Mouse (Mus musculus) kidney, embryonic 15.5 days (tissue): ENCODE data around the gene Pus10. TPM values are rescaled to one million over a fixed set of nuclear protein-coding genes. Genes with fewer than 3 reads are reported as not detected.

Experiments used
- ATAC-seq: fragments of 200-750 bp; cut with Nextera tagmentation; replicated peaks from 2 replicates; pipeline ENCODE4 v1.8.0; 2017; ENCODE audit warnings: moderate TSS enrichment; ENCODE audit not compliant: low FRiP score
- H3K27ac ChIP-seq: fragments of 300-500 bp; sonication (generic); 2 replicates; pipeline ENCODE4 v1.5.1; 2015; ENCODE audit warnings: mild to moderate bottlenecking, inconsistent platforms
- H3K27me3 ChIP-seq: fragments of 300-500 bp; sonication (generic); 2 replicates; pipeline ENCODE4 v1.6.1; 2015; ENCODE audit warnings: inconsistent platforms
- H3K36me3 ChIP-seq: fragments of 300-500 bp; sonication (generic); 2 replicates; pipeline ENCODE4 v1.6.1; 2015; ENCODE audit warnings: inconsistent platforms
- H3K4me1 ChIP-seq: fragments of 300-500 bp; sonication (generic); 2 replicates; pipeline ENCODE4 v1.6.1; 2015; ENCODE audit warnings: inconsistent platforms
- H3K4me2 ChIP-seq: fragments of 300-500 bp; sonication (generic); 2 replicates; pipeline ENCODE4 v1.6.1; 2015; ENCODE audit warnings: moderate library complexity, mild to moderate bottlenecking, inconsistent platforms
- H3K4me3 ChIP-seq: fragments of 300-500 bp; sonication (generic); replicated peaks from 2 replicates; pipeline ENCODE4 v1.5.1; 2015; ENCODE audit warnings: mild to moderate bottlenecking, inconsistent platforms
- H3K9ac ChIP-seq: fragments of 300-500 bp; sonication (generic); 2 replicates; pipeline ENCODE4 v1.6.1; 2015; ENCODE audit warnings: mild to moderate bottlenecking, inconsistent platforms
- H3K9me3 ChIP-seq: fragments of 300-500 bp; sonication (generic); replicated peaks from 2 replicates; pipeline ENCODE4 v1.6.1; 2016; ENCODE audit warnings: inconsistent platforms
- WGBS: fragments of 180-500 bp; shearing (Covaris S2); methylation state at CpG from one replicate; pipeline ENCODE4 v1.1.7; 2015; ENCODE audit warnings: mixed read lengths; 5-methylcytosine and 5-hydroxymethylcytosine counted together
- polyA plus RNA-seq: library from polyadenylated mRNA; unstranded; fragments of >200 nt; fragmentation: Nextera tagmentation; extraction: Ambion mirVana; gene quantifications from 2 replicates; pipeline ENCODE4 v1.2.1, GENCODE M21; 2015

Gene Pus10
- polyA plus RNA-seq = 20.4 and 22.9 TPM in 2 replicates

DNA sequence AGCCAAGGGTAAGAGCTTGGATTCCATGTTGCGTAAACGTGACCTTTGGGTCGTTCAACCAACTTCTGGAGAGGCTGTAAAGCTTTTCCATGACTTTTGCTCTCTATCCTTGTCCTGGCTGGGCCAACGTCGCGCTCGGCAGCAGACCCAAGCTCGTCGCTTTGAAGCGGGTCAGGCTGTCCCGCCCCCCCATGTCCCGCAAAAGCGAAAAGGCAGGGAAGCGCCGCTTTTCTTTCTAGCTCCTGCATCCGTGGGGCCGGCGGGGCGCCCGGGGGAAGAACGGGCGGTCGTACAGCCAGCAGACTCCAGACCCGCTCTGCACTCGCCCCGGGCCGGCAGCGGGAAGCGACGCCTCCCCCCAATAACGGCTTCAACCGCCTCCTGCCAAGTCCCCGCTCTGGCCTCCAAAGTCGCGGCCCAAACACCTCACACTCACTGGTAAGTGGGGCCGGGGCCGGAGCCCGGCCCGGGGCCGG lies at the start of gene Pus10:
Pus10 (plus strand) TSS at position 364 of the 476 bp plus-strand sequence.
- Histone ChIP-seq H3K27ac (peak within 1 kb of the TSS; percentile 98), H3K4me1 (peaks cover 21% of the 10 kb centered on the region), H3K9me3 (no peaks in the 10 kb centered on the region), H3K27me3 (no peaks in the 10 kb centered on the region), H3K36me3 (peaks cover 4% of the 10 kb centered on the region; the same call in 1 of the 2 replicates), H3K4me3 (peak within 1 kb of the TSS; percentile 88), H3K9ac (peak within 1 kb of the TSS; percentile 90), H3K4me2 (peak within 1 kb of the TSS; percentile 67)
- WGBS = under 1% methylated on average over 39 of the region's 40 CpGs
- ATAC-seq = peak; percentile 69

GRCm38 (mm10) chr11:23618995-23619394 lies 46.5 kb upstream of the Pus10 start:
- no peak for ATAC-seq
- Histone ChIP-seq H3K36me3 (peaks cover 24% of the 10 kb centered on the region), H3K9ac (no peak overlapping the region), H3K4me3 (no peak overlapping the region), H3K4me2 (no peak overlapping the region), H3K27ac (no peak overlapping the region), H3K9me3 (no peaks in the 10 kb centered on the region), H3K27me3 (no peaks in the 10 kb centered on the region), H3K4me1 (no peaks in the 10 kb centered on the region)
- 84% methylated on average over 5 of the region's 5 CpGs for WGBS

DNA sequence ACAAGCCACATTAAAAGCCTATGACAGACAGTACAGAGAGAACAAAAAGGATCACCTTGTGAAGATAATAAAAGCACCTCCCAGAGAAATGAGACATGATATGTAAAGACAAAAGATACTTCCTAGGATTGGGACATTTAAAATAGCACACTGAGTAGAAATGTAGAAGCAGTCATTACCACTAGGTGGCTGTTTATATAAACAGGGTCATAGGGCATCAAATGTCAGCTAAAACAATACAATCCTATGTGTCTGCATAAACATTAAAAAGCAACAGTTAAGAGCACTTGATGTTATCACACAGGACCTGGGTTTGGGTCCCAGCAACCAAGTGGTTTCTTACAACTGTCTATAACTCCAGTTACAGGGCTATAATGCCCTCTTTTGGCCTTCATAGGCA lies 34.8 kb upstream of the Pus10 start:
- Histone ChIP-seq H3K36me3 (peaks cover 5% of the 10 kb centered on the region; the same call in 1 of the 2 replicates), H3K4me2 (no peak overlapping the region), H3K27me3 (no peaks in the 10 kb centered on the region), H3K27ac (no peak overlapping the region), H3K4me1 (0 out of 2 replicates have a peak, but pooled peaks cover 7% of the 10 kb centered on the region), H3K9me3 (no peaks in the 10 kb centered on the region), H3K4me3 (no peak overlapping the region), H3K9ac (no peak overlapping the region)
- no peak for ATAC-seq

DNA sequence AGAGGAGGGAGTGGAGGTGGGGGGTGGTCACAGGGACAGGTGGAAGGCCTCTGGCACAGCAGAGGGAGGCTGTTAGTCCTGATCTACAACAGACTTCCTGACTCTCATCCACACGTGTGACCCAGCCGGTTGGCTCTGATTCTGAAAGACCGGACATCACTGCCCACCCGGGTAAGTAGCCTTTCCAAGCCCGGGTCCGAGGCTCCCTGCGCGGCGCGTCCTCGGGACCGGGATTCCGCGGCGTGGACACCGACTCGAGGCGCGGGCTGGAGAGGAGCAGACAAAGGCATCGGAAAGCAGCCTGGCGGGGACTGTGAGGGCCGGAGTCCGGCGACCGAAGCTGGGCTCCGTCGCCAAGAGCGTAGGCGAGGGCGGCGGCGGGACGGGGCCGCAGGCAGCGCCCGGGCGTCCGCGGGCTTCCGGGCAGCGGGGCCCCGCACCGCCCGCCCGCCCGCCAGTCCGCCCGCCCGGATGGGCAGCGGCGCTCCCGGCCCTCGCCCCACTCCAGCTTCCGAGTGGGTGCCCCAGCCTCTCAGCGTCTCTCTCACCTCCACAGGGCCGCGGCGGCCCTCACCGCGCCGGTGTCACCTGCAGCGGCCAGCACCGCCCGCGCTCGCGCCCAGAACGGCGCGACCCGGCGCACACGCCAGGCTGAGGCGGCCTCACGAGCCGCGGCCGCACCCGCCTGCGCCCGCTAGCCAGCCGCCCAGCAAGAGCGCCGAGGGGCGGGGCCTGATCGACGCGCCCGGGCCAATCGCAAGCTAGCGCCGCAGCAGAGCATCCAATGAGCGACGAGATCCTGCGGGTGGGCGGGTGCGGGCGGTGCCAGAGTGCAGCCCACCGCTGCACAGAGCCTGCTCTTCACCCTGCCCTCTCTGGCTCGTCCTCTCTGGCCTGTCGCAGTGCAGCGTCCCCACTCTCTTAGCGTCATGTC lies 32.3 kb upstream of the Pus10 start, which contains the start of gene 0610010F05Rik:
0610010F05Rik (minus strand) TSS at position 695 of the 934 bp plus-strand sequence.
- WGBS = under 1% methylated on average over 94 of the region's 103 CpGs
- ATAC-seq = peak; percentile 100

DNA sequence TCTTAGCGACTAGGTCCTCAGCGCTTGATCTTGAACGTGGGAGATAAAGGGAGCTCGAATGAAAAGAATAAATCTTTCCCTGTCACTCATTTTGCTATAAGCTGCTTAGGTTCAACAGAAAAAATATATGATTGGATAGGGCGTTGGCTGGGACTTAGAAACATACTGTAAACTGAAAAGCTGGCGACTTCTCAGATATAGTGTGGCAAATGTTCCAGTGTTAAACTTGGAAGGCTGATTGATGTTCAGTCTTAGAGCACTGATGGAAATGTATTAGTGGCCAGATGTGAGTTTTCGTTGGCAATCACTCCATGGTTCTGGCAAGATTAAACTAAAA lies 31.6 kb upstream of the Pus10 start:
- peak overlapping the region; percentile 30; the same call in 1 of the 2 replicates for H3K27ac ChIP-seq
- peak overlapping the region; percentile 90 for H3K4me3 ChIP-seq
- peak overlapping the region; percentile 80 for H3K4me2 ChIP-seq
- H3K9me3 ChIP-seq = no peaks in the 10 kb centered on the region
- ATAC-seq = no peak; the same call in 1 of the 2 replicates
- peaks cover 6% of the 10 kb centered on the region; the same call in 1 of the 2 replicates for H3K36me3 ChIP-seq
- WGBS = 8% methylated on average over 7 of the region's 7 CpGs
- H3K9ac ChIP-seq = peak overlapping the region; percentile 18; the same call in 1 of the 2 replicates
- 0 out of 2 replicates have a peak, but pooled peaks cover 7% of the 10 kb centered on the region for H3K4me1 ChIP-seq
- H3K27me3 ChIP-seq = no peaks in the 10 kb centered on the region

More for the DNA sequence above, 32.3 kb upstream of the Pus10 start, which contains the start of gene 0610010F05Rik:
- Histone ChIP-seq H3K4me1 (0 out of 2 replicates have a peak, but pooled peaks cover 7% of the 10 kb centered on the region), H3K9me3 (no peaks in the 10 kb centered on the region), H3K27ac (peak within 1 kb of the TSS; percentile 86), H3K27me3 (no peaks in the 10 kb centered on the region), H3K4me3 (peak within 1 kb of the TSS; percentile 90), H3K36me3 (peaks cover 6% of the 10 kb centered on the region; the same call in 1 of the 2 replicates), H3K9ac (peak within 1 kb of the TSS; percentile 78), H3K4me2 (peak within 1 kb of the TSS; percentile 80)

- Histone ChIP-seq H3K4me2 (no peak overlapping the region), H3K27me3 (no peaks in the 10 kb centered on the region), H3K9ac (no peak overlapping the region), H3K4me1 (0 out of 2 replicates have a peak, but pooled peaks cover 9% of the 10 kb centered on the region), H3K9me3 (no peaks in the 10 kb centered on the region), H3K27ac (no peak overlapping the region), H3K36me3 (peaks cover 6% of the 10 kb centered on the region; the same call in 1 of the 2 replicates), H3K4me3 (no peak overlapping the region)
- 74% methylated on average over 8 of the region's 8 CpGs for WGBS
- ATAC-seq = no peak
Measured at GRCm38 (mm10) chr11:23634573-23634972, 30.9 kb upstream of the Pus10 start.

DNA sequence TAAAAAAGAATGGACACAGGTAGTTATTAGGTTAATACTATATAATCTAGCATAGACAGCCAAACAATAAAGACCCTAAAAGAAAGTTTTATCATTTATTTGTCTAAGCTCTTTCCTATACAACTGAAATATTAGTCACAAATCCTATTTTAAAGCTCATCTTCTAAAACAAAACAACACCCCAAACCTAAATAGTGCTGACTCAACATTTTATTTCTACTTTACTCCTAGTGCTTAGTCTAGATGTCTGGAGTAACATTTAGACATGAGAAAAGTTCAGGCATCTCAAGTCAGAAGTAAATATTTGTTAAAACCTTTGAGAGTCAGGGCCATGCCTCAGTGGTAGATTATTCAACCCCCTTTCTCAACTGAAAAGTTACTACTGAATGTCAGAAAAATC lies 18.0 kb upstream of the Pus10 start:
- H3K27me3 ChIP-seq = no peaks in the 10 kb centered on the region
- no peak overlapping the region for H3K4me2 ChIP-seq
- no peak for ATAC-seq
- no peak overlapping the region for H3K4me3 ChIP-seq
- H3K4me1 ChIP-seq = no peaks in the 10 kb centered on the region
- no peaks in the 10 kb centered on the region for H3K9me3 ChIP-seq
- H3K36me3 ChIP-seq = peaks cover 52% of the 10 kb centered on the region
- no peak overlapping the region for H3K9ac ChIP-seq
- H3K27ac ChIP-seq = no peak overlapping the region

DNA sequence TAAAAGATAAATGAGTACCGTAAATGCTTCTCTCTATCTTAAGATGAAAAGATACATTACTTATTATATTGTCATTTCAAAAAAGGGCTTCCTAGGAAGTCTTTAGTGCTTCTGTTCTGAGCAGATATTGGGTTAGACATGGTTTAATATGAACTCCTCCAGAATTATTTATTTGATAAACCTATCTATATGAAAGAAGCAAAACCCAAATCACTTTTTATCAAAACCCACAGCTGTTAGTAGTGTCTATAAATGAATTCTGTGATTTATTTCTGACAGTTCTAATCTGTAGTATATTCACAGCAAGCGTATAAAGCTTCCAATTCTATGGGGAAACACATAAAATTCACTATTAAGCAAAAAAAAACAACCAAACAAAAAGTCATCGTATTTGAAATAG lies 17.6 kb upstream of the Pus10 start:
- 91% methylated on average over 3 of the region's 3 CpGs for WGBS
- no peak for ATAC-seq
- Histone ChIP-seq H3K4me3 (no peak overlapping the region), H3K27ac (no peak overlapping the region), H3K27me3 (no peaks in the 10 kb centered on the region), H3K9me3 (no peaks in the 10 kb centered on the region), H3K9ac (no peak overlapping the region), H3K4me1 (no peaks in the 10 kb centered on the region), H3K36me3 (peaks cover 49% of the 10 kb centered on the region), H3K4me2 (no peak overlapping the region)

- 65% methylated on average over 3 of the region's 3 CpGs for WGBS
- no peak overlapping the region for H3K4me2 ChIP-seq
- no peak for ATAC-seq
- no peaks in the 10 kb centered on the region for H3K9me3 ChIP-seq
- peaks cover 26% of the 10 kb centered on the region for H3K36me3 ChIP-seq
- no peak overlapping the region for H3K4me3 ChIP-seq
- H3K27ac ChIP-seq = no peak overlapping the region
- no peaks in the 10 kb centered on the region for H3K27me3 ChIP-seq
- H3K4me1 ChIP-seq = no peaks in the 10 kb centered on the region
- no peak overlapping the region for H3K9ac ChIP-seq
Measured at GRCm38 (mm10) chr11:23653666-23654065, 11.8 kb upstream of the Pus10 start.

DNA sequence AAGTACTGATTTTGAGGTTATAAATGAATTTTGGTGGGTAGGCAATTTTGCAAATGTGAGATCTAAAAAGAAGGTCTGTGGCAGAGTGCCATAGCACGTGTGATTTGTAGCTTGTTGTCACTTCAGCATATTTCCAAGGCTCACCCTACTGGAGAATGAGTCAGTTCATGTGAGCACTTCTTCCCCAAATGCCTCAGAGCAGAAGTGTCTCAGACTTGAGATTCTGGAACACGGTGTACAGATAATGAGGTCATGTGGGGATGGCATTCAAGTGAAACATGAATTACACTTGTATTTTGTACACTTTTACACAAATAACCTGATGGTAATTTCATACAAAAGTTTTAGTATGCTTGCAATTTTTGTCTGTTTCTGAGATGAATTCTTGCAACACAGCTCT lies 7.7 kb upstream of the Pus10 start:
- no peaks in the 10 kb centered on the region for H3K9me3 ChIP-seq
- no peak overlapping the region for H3K9ac ChIP-seq
- 81% methylated on average over 2 of the region's 2 CpGs for WGBS
- no peak overlapping the region for H3K27ac ChIP-seq
- H3K36me3 ChIP-seq = no peaks in the 10 kb centered on the region; the same call in 1 of the 2 replicates
- H3K4me3 ChIP-seq = no peak overlapping the region
- peaks cover 7% of the 10 kb centered on the region; the same call in 1 of the 2 replicates for H3K4me1 ChIP-seq
- ATAC-seq = no peak
- H3K4me2 ChIP-seq = no peak overlapping the region
- no peaks in the 10 kb centered on the region for H3K27me3 ChIP-seq

GRCm38 (mm10) chr11:23664232-23664631 lies 1.2 kb upstream of the Pus10 start:
- 0 out of 2 replicates have a peak overlapping the region, but pooled peaks have one; percentile 25 for H3K4me2 ChIP-seq
- H3K9me3 ChIP-seq = no peaks in the 10 kb centered on the region
- no peak overlapping the region for H3K27ac ChIP-seq
- no peak for ATAC-seq
- peaks cover 4% of the 10 kb centered on the region; the same call in 1 of the 2 replicates for H3K36me3 ChIP-seq
- peaks cover 21% of the 10 kb centered on the region for H3K4me1 ChIP-seq
- no peak overlapping the region for H3K4me3 ChIP-seq
- no peaks in the 10 kb centered on the region for H3K27me3 ChIP-seq
- H3K9ac ChIP-seq = no peak overlapping the region
